8 mouse cellular contexts compared by ENCODE assay signal in the genomic region with DNA sequence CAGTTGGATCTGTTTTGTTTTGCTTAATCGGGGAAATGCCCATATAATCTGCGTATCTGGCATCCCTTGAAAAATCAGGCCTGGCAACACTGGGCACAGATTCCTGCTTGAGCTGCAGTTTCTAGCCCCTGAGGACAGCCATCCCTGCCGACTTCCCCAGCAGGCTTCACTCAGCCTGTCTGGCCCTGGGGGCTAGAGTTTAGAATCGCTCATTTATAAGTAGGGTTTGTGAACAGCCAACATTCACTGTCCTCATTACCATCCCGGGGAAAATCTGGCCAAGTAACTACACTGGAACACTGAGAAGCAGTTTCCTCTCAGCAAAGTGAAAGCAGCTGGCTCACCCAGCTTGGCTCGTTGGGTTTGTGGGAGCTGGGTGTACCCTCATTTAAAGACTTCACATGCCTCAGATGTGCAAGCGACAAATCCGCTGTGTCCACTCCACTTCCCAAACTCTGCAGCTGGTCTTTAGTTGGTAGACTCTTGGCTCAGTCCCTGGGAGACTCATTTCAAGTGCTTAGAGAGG. TPM values are rescaled to one million over a fixed set of nuclear protein-coding genes. Genes with fewer than 3 reads are reported as not detected.
DNase-seq lines count a peak whose midpoint lies in the region; ATAC-seq lines count a peak whose summit lies in the region.

No protein-coding gene starts in this region.

- H3K4me1 ChIP-seq in embryonic facial prominence, embryonic 11.5 days (ENCODE audit: control insufficient read depth, insufficient read depth, low read length) = peaks cover 2% of the 10 kb centered on the region; the same call in 1 of the 2 replicates
- H3K4me1 ChIP-seq in kidney, embryonic 16.5 days (ENCODE audit: insufficient read depth, low read length) = peaks cover 13% of the 10 kb centered on the region
- peaks cover 17% of the 10 kb centered on the region for H3K4me1 ChIP-seq in limb, embryonic 12.5 days (replicated peaks)
- peaks cover 14% of the 10 kb centered on the region for H3K4me1 ChIP-seq in neural tube, embryonic 14.5 days (ENCODE audit: control insufficient read depth, insufficient read depth, low read length)

- no peak overlapping the region; the same call in 1 of the 2 replicates for H3K27ac ChIP-seq in embryonic facial prominence, embryonic 11.5 days (replicated peaks; ENCODE audit: low read depth, low read length)
- peak overlapping the region; percentile 40; the same call in 1 of the 2 replicates for H3K27ac ChIP-seq in kidney, embryonic 16.5 days (ENCODE audit: low read length)
- peak overlapping the region; percentile 73 for H3K27ac ChIP-seq in limb, embryonic 12.5 days
- H3K27ac ChIP-seq in neural tube, embryonic 14.5 days (ENCODE audit: low read depth, low read length) = peak overlapping the region; percentile 48; the same call in 1 of the 2 replicates

- H3K4me3 ChIP-seq in embryonic facial prominence, embryonic 11.5 days (ENCODE audit: low read depth, low read length) = no peak overlapping the region
- no peak overlapping the region for H3K4me3 ChIP-seq in kidney, embryonic 16.5 days (ENCODE audit: low read length)
- no peak overlapping the region for H3K4me3 ChIP-seq in limb, embryonic 12.5 days (replicated peaks)
- no peak overlapping the region for H3K4me3 ChIP-seq in neural tube, embryonic 14.5 days (ENCODE audit: low read depth, low read length)

- no peak for ATAC-seq in embryonic facial prominence, embryonic 11.5 days (replicated peaks; ENCODE audit: insufficient number of reproducible peaks, low FRiP score, low TSS enrichment, low read depth)
- ATAC-seq in kidney, embryonic 16.5 days (ENCODE audit: low FRiP score, low TSS enrichment) = 0 out of 2 replicates have a peak, but pooled peaks have one; percentile 12
- ATAC-seq in limb, embryonic 12.5 days (ENCODE audit: insufficient number of reproducible peaks, insufficient read depth, low FRiP score, low TSS enrichment, low read depth) = 0 out of 2 replicates have a peak, but pooled peaks have one; percentile 42
- peak; percentile 75 for ATAC-seq in neural tube, embryonic 14.5 days (ENCODE audit: low read depth)

- peak; percentile 22 for DNase-seq in adrenal gland, postnatal 14 days
- DNase-seq in adrenal gland, adult 8-10 months = no peak
- peak; percentile 65 for DNase-seq in embryonic facial prominence, embryonic 11.5 days (ENCODE audit: low spot score)
- DNase-seq in heart, adult 9 months (ENCODE audit: low spot score in 2 of 2) = peak; percentile 60 to 63
- no peak for DNase-seq in thymus, postnatal 36 days

- no peak overlapping the region for H3K4me2 ChIP-seq in embryonic facial prominence, embryonic 11.5 days (ENCODE audit: low read depth, low read length)
- no peak overlapping the region for H3K4me2 ChIP-seq in kidney, embryonic 16.5 days (replicated peaks; ENCODE audit: low read depth, low read length)
- H3K4me2 ChIP-seq in limb, embryonic 12.5 days = peak overlapping the region; percentile 37
- no peak overlapping the region; the same call in 1 of the 2 replicates for H3K4me2 ChIP-seq in neural tube, embryonic 14.5 days (ENCODE audit: low read depth, low read length)

- H3K36me3 ChIP-seq in embryonic facial prominence, embryonic 11.5 days (replicated peaks; ENCODE audit: control insufficient read depth, insufficient read depth, low read depth, low read length) = no peaks in the 10 kb centered on the region
- no peaks in the 10 kb centered on the region for H3K36me3 ChIP-seq in kidney, embryonic 16.5 days (ENCODE audit: insufficient read depth, low read length)
- H3K36me3 ChIP-seq in limb, embryonic 12.5 days = no peaks in the 10 kb centered on the region
- no peaks in the 10 kb centered on the region for H3K36me3 ChIP-seq in neural tube, embryonic 14.5 days (ENCODE audit: control insufficient read depth, insufficient read depth, low read length)

- no peak overlapping the region for H3K9ac ChIP-seq in embryonic facial prominence, embryonic 11.5 days (replicated peaks; ENCODE audit: low read length)
- H3K9ac ChIP-seq in kidney, embryonic 16.5 days (replicated peaks; ENCODE audit: low read length) = no peak overlapping the region
- peak overlapping the region; percentile 49 for H3K9ac ChIP-seq in limb, embryonic 12.5 days (replicated peaks)
- no peak overlapping the region for H3K9ac ChIP-seq in neural tube, embryonic 14.5 days (replicated peaks; ENCODE audit: low read depth, low read length)

- WGBS in embryonic facial prominence, embryonic 11.5 days = 35% methylated on average over 8 of the region's 8 CpGs
- 60% methylated on average over 8 of the region's 8 CpGs for WGBS in kidney, embryonic 16.5 days
- 22% methylated on average over 8 of the region's 8 CpGs for WGBS in limb, embryonic 12.5 days
- WGBS in neural tube, embryonic 14.5 days = 38% methylated on average over 8 of the region's 8 CpGs

- H3K9me3 ChIP-seq in embryonic facial prominence, embryonic 11.5 days (replicated peaks; ENCODE audit: control insufficient read depth, low read length) = no peaks in the 10 kb centered on the region
- no peaks in the 10 kb centered on the region for H3K9me3 ChIP-seq in kidney, embryonic 16.5 days (ENCODE audit: low read length)
- no peaks in the 10 kb centered on the region for H3K9me3 ChIP-seq in limb, embryonic 12.5 days
- no peaks in the 10 kb centered on the region for H3K9me3 ChIP-seq in neural tube, embryonic 14.5 days (ENCODE audit: control insufficient read depth, low read length)

- H3K27me3 ChIP-seq in embryonic facial prominence, embryonic 11.5 days (ENCODE audit: control insufficient read depth, insufficient read depth, low read length) = no peaks in the 10 kb centered on the region
- H3K27me3 ChIP-seq in kidney, embryonic 16.5 days (ENCODE audit: insufficient read depth, low read length) = no peaks in the 10 kb centered on the region
- no peaks in the 10 kb centered on the region for H3K27me3 ChIP-seq in limb, embryonic 12.5 days
- H3K27me3 ChIP-seq in neural tube, embryonic 14.5 days (ENCODE audit: control insufficient read depth, insufficient read depth, low read length) = no peaks in the 10 kb centered on the region

RNA-seq across cellular contexts. Expression of gene Ssr3, which starts 49.2 kb away (rescaled TPM):
- 168 and 188 TPM in 2 replicates for total RNA-seq in adrenal gland, postnatal 14 days (2021)
- total RNA-seq in adrenal gland, adult 8-10 months (2022) = 100 to 1,000 TPM; 185 to 212 (median 197) TPM
- polyA plus RNA-seq in embryonic facial prominence, embryonic 11.5 days (2014; fragmentation: Nextera tagmentation; extraction: Ambion mirVana) = 306 and 333 TPM in 2 replicates
- 307 and 308 TPM in 2 replicates for polyA plus RNA-seq in kidney, embryonic 16.5 days (2015; fragmentation: Nextera tagmentation; extraction: Ambion mirVana)
- polyA plus RNA-seq in limb, embryonic 12.5 days (2016; fragmentation: Nextera tagmentation; extraction: Ambion mirVana) = 247 and 258 TPM in 2 replicates
- 160 and 192 TPM in 2 replicates for polyA plus RNA-seq in neural tube, embryonic 14.5 days (2014; fragmentation: Nextera tagmentation; extraction: Ambion mirVana)

Comparison
In these comparisons a context has a peak if more than half of its experiments do, and no peak if none do; other contexts are left out.
1. DNase-seq: peak in adrenal gland, postnatal 14 days (single experiment), embryonic facial prominence, embryonic 11.5 days (single experiment) and heart, adult 9 months (2 of 2); none in adrenal gland, adult 8-10 months (single experiment) and thymus, postnatal 36 days (0 of 2).